Mouse (Mus musculus): ENCODE data around the gene Tmem245. TPM values are rescaled to one million over a fixed set of nuclear protein-coding genes. Genes with fewer than 3 reads are reported as not detected.
A peak's percentile ranks its signal among the peaks of the same experiment; 100 is the strongest.

Gene Tmem245
- polyA plus RNA-seq, 1 experiment from 2014 or later = 23.1 TPM

DNA sequence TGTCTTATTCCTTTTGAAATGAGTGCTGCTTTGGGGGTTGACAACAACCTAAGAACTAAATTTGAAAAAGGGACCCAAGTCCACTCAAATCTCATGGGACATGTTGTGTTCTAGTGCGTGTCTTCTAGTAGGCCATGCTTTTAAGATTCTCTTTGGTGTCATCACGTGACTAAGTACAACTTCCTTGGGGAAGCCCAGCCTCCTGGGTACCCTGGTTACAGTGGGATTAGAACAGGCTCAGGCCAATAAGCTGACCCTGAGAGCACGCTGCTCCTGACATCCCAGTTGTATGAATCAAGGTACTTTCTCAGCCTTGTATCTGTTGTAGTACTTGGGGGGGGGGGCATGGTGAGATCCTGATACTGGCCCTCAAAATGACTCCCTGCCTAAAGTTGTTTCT lies 4.5 kb upstream of the Tmem245 start:
- H3K4me2 ChIP-seq = no peak overlapping the region
- H3K9me3 ChIP-seq (replicated peaks) = no peaks in the 10 kb centered on the region
- no peak overlapping the region for H3K9ac ChIP-seq
- H3K4me3 ChIP-seq = no peak overlapping the region
- no peaks in the 10 kb centered on the region for H3K36me3 ChIP-seq
- 78% methylated on average over 3 of the region's 3 CpGs for WGBS
- ATAC-seq (ENCODE audit: insufficient number of reproducible peaks, low FRiP score) = no peak
- H3K27ac ChIP-seq (ENCODE audit: poor library complexity, severe bottlenecking) = no peak overlapping the region
- H3K27me3 ChIP-seq (replicated peaks) = no peaks in the 10 kb centered on the region
- H3K4me1 ChIP-seq (replicated peaks) = peaks cover 6% of the 10 kb centered on the region

DNA sequence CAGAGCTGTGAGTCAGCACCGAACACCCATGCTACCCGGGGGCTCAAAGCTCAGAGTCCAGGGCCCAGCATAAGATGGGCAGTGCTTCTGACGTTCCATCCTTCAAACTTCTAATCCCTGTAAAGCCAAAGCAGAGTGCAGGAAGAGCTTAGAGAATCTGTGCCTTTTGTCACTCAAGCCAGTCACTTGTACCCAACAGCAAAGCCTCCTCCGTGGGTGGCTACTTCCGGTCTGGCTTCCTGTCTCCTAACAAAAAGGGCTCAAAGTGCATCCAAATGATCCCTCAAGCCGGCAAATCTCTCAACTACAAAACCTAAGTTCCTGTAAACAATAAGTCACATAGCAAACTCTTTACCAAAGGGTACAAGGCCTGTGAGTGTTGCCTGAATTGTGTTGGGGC lies 2.3 kb upstream of the Tmem245 start:
- ATAC-seq (ENCODE audit: insufficient number of reproducible peaks, low FRiP score) = no peak
- H3K36me3 ChIP-seq = no peaks in the 10 kb centered on the region
- 62% methylated on average over 6 of the region's 6 CpGs for WGBS
- H3K4me2 ChIP-seq = no peak overlapping the region
- no peak overlapping the region for H3K9ac ChIP-seq
- no peak overlapping the region for H3K4me3 ChIP-seq
- peaks cover 13% of the 10 kb centered on the region for H3K4me1 ChIP-seq (replicated peaks)
- H3K27ac ChIP-seq (ENCODE audit: poor library complexity, severe bottlenecking) = no peak overlapping the region
- H3K27me3 ChIP-seq (replicated peaks) = no peaks in the 10 kb centered on the region
- no peaks in the 10 kb centered on the region for H3K9me3 ChIP-seq (replicated peaks)

DNA sequence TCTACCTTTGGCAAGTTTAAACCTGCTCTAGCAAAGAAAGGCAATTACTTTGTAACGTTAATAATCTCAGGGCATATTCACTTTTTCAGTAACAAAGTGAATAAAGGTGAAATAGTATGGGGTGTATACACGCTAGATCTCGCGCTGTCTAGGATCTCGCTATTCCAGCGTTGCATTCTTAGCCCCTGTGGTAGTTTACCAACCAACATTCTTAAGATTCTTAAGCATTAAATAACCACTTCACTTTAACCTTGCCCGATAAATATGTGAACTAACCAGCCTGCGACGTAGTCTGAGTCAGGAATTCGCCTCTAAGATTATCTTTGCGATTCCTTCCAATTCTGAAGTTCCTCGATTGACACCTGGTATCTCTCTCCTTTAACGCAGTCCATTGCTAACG lies 1.1 kb downstream of the Tmem245 start:
- no peaks in the 10 kb centered on the region for H3K27me3 ChIP-seq (replicated peaks)
- ATAC-seq (ENCODE audit: insufficient number of reproducible peaks, low FRiP score) = no peak
- no peaks in the 10 kb centered on the region for H3K9me3 ChIP-seq (replicated peaks)
- H3K4me1 ChIP-seq (replicated peaks) = peaks cover 40% of the 10 kb centered on the region
- WGBS = 1% methylated on average over 14 of the region's 14 CpGs
- peak overlapping the region; percentile 85 for H3K4me3 ChIP-seq
- no peaks in the 10 kb centered on the region for H3K36me3 ChIP-seq
- peak overlapping the region; percentile 85 for H3K27ac ChIP-seq (ENCODE audit: poor library complexity, severe bottlenecking)
- H3K9ac ChIP-seq = peak overlapping the region; percentile 94
- H3K4me2 ChIP-seq = peak overlapping the region; percentile 75

DNA sequence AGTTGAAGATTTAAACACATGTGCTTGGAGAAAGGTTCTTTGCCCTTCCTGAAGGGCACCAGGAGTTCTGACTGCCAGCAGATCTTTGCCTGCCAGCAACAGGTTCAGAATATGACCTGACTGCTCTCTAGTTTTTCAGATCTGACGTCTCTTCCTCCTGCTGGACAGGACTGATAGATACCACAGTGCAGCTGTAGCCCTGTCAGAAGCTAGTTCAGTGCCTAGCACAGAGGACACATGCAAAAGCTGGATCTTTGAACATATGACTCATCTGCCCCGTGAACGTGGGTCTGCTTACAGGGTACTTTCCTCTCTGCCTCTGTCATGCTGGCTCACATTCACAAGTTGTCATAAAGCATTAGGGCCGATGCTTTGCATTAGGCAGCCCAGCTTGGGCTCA lies 3.0 kb downstream of the Tmem245 start:
- Histone ChIP-seq H3K36me3 (no peaks in the 10 kb centered on the region), H3K4me2 (peak overlapping the region; percentile 58), H3K9ac (peak overlapping the region; percentile 54), H3K4me1 (replicated peaks) (peaks cover 55% of the 10 kb centered on the region), H3K27ac (ENCODE audit: poor library complexity, severe bottlenecking) (peak overlapping the region; percentile 71), H3K4me3 (0 out of 2 replicates have a peak overlapping the region, but pooled peaks have one; percentile 15), H3K27me3 (replicated peaks) (no peaks in the 10 kb centered on the region), H3K9me3 (replicated peaks) (no peaks in the 10 kb centered on the region)
- WGBS = 35% methylated on average over 4 of the region's 4 CpGs
- no peak for ATAC-seq (ENCODE audit: insufficient number of reproducible peaks, low FRiP score)

DNA sequence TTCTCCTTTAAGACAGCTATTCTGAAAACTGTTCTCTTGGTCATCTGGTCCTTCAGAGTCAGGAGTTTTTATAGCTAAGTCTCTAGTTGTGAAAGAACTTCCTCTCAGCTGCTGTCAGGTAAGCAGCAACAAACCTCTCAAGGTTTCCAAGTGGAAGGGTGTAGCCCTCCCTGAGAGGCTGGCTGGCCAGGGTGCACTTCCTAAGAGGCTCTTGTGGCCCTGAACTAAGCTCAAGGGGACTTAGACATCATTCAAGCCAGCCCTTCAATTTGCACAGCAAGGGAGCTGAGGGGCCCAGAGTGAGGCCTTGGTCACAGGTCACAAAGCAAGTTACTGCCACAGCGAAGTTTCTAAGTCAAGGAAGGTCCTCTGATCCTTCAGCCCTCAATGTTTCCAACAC lies 4.0 kb downstream of the Tmem245 start:
- ATAC-seq (ENCODE audit: insufficient number of reproducible peaks, low FRiP score) = no peak
- H3K36me3 ChIP-seq = peaks cover 5% of the 10 kb centered on the region; the same call in 1 of the 2 replicates
- H3K9me3 ChIP-seq (replicated peaks) = no peaks in the 10 kb centered on the region
- H3K27me3 ChIP-seq (replicated peaks) = no peaks in the 10 kb centered on the region
- H3K9ac ChIP-seq = no peak overlapping the region
- 0 out of 2 replicates have a peak overlapping the region, but pooled peaks have one; percentile 71 for H3K27ac ChIP-seq (ENCODE audit: poor library complexity, severe bottlenecking)
- H3K4me2 ChIP-seq = peak overlapping the region; percentile 58; the same call in 1 of the 2 replicates
- H3K4me1 ChIP-seq (replicated peaks) = peaks cover 63% of the 10 kb centered on the region
- 68% methylated on average over 1 of the region's 1 CpGs for WGBS
- no peak overlapping the region for H3K4me3 ChIP-seq

DNA sequence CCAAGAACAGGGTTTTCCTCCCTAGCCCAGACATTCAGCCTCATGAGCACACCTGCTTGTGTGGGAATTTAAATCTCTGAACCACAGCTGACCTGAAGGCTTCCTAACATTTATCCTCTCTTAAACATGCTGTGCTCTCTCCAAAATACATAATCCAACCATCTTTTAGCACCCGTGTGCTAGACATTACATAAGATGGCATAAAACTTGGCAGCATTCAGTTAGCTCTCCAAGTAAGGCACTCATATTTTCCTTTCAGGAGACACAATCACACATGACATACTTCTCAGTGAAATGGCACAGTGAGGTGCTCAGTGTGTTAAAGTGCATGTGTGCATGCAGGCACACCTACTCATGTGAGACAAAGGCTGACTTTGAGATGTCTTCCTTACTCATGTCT lies 4.7 kb downstream of the Tmem245 start:
- no peaks in the 10 kb centered on the region for H3K9me3 ChIP-seq (replicated peaks)
- peaks cover 67% of the 10 kb centered on the region for H3K4me1 ChIP-seq (replicated peaks)
- WGBS = 74% methylated on average over 1 of the region's 1 CpGs
- H3K4me2 ChIP-seq = peak overlapping the region; percentile 5; the same call in 1 of the 2 replicates
- H3K9ac ChIP-seq = no peak overlapping the region
- peak overlapping the region; percentile 53 for H3K27ac ChIP-seq (ENCODE audit: poor library complexity, severe bottlenecking)
- ATAC-seq (ENCODE audit: insufficient number of reproducible peaks, low FRiP score) = no peak
- H3K27me3 ChIP-seq (replicated peaks) = no peaks in the 10 kb centered on the region
- H3K36me3 ChIP-seq = peaks cover 5% of the 10 kb centered on the region; the same call in 1 of the 2 replicates
- H3K4me3 ChIP-seq = no peak overlapping the region

DNA sequence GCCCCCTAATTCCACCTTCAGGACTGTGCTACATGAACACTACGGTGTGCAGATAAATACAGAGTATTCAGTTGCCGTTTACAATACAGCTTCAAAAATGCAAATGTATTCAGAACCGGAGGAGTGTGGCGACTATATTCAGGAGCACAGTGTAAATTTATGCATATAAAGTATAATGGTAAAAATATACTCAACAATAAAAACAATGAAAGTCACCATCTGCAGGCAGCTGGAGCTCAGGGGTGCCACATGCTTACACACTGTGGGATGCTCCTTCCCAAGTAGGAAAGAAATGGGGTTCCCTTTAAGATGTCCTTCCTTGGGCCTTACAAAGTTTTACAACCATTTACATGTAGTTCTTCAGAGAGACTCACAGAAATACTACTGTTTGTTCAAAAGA lies 5.8 kb downstream of the Tmem245 start:
- H3K27me3 ChIP-seq (replicated peaks) = no peaks in the 10 kb centered on the region
- ATAC-seq (ENCODE audit: insufficient number of reproducible peaks, low FRiP score) = no peak
- 76% methylated on average over 4 of the region's 4 CpGs for WGBS
- H3K4me3 ChIP-seq = no peak overlapping the region
- H3K9me3 ChIP-seq (replicated peaks) = no peaks in the 10 kb centered on the region
- no peak overlapping the region for H3K4me2 ChIP-seq
- H3K36me3 ChIP-seq = peaks cover 5% of the 10 kb centered on the region; the same call in 1 of the 2 replicates
- no peak overlapping the region for H3K27ac ChIP-seq (ENCODE audit: poor library complexity, severe bottlenecking)
- no peak overlapping the region for H3K9ac ChIP-seq
- H3K4me1 ChIP-seq (replicated peaks) = peaks cover 77% of the 10 kb centered on the region

DNA sequence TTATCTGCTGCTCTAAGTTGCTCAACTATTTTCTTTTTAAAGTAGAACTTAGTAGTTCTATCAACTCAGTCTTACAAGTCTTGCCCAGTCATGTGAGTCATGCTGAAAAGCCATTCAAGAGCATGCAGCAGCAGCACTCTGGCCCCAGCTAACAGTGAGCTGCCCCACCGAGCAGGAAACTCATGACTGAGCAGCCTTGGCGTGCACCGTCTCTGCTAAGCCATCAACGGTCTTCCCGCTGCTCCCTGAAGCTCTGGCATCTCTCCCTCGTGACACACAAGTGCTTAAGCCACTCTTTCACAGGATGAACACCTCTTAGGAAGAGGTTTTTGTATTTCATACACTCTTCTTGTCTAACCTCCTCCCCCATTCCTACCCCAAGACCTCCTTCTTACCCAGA lies 10.1 kb downstream of the Tmem245 start:
- no peak overlapping the region for H3K4me2 ChIP-seq
- ATAC-seq (ENCODE audit: insufficient number of reproducible peaks, low FRiP score) = no peak
- no peaks in the 10 kb centered on the region for H3K27me3 ChIP-seq (replicated peaks)
- no peaks in the 10 kb centered on the region for H3K9me3 ChIP-seq (replicated peaks)
- WGBS = 25% methylated on average over 6 of the region's 6 CpGs
- no peak overlapping the region for H3K4me3 ChIP-seq
- peak overlapping the region; percentile 56 for H3K27ac ChIP-seq (ENCODE audit: poor library complexity, severe bottlenecking)
- peaks cover 56% of the 10 kb centered on the region for H3K4me1 ChIP-seq (replicated peaks)
- no peak overlapping the region for H3K9ac ChIP-seq
- H3K36me3 ChIP-seq = peaks cover 30% of the 10 kb centered on the region

DNA sequence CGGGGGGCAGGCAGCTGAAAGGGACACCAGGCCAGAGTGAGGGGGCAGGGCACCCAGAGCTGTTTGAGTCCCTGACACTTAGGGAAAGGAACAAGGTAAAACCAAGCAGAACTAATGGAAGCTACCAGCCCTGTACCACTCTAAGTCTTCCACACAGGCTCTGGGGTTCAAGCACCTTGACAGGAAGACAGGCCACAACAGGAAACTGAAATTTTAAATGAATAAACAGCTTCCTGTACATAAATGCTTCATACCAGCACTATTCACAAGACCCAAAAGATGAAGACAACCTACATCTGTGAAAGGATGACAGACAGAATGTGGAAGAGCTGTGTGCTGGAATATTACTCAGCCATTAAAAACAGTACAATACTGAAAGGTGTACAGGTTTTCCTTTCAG lies 11.9 kb downstream of the Tmem245 start:
- H3K4me1 ChIP-seq (replicated peaks) = peaks cover 63% of the 10 kb centered on the region
- peaks cover 33% of the 10 kb centered on the region for H3K36me3 ChIP-seq
- H3K4me3 ChIP-seq = no peak overlapping the region
- no peak overlapping the region for H3K9ac ChIP-seq
- WGBS = no CpG with 5 or more reads among the region's 1 CpGs
- H3K4me2 ChIP-seq = no peak overlapping the region
- H3K9me3 ChIP-seq (replicated peaks) = no peaks in the 10 kb centered on the region
- H3K27me3 ChIP-seq (replicated peaks) = no peaks in the 10 kb centered on the region
- ATAC-seq (ENCODE audit: insufficient number of reproducible peaks, low FRiP score) = no peak
- H3K27ac ChIP-seq (ENCODE audit: poor library complexity, severe bottlenecking) = no peak overlapping the region

DNA sequence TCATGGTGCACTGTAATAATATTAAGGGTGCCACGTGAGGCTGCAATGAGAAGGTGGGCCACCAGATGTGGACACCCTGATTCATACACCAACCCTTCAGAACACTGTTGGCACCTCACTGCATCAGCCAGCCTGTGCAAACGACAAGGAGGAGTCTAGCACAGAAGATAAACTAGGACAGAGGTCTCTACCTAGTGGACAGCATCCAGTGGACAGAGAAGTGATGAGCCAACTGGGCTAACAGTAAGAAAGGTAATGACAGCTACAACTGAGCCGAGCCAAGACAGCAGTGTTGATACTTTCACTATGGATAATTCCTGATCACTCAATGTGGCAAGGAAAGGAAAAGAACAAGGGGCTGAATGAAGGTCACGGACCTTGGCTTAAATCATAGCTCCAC lies 14.1 kb downstream of the Tmem245 start:
- Histone ChIP-seq H3K27ac (ENCODE audit: poor library complexity, severe bottlenecking) (peak overlapping the region; percentile 12; the same call in 1 of the 2 replicates), H3K36me3 (peaks cover 31% of the 10 kb centered on the region), H3K27me3 (replicated peaks) (no peaks in the 10 kb centered on the region), H3K4me3 (no peak overlapping the region), H3K9ac (no peak overlapping the region), H3K4me1 (replicated peaks) (peaks cover 66% of the 10 kb centered on the region), H3K4me2 (no peak overlapping the region), H3K9me3 (replicated peaks) (no peaks in the 10 kb centered on the region)
- no peak for ATAC-seq (ENCODE audit: insufficient number of reproducible peaks, low FRiP score)
- 77% methylated on average over 4 of the region's 4 CpGs for WGBS

DNA sequence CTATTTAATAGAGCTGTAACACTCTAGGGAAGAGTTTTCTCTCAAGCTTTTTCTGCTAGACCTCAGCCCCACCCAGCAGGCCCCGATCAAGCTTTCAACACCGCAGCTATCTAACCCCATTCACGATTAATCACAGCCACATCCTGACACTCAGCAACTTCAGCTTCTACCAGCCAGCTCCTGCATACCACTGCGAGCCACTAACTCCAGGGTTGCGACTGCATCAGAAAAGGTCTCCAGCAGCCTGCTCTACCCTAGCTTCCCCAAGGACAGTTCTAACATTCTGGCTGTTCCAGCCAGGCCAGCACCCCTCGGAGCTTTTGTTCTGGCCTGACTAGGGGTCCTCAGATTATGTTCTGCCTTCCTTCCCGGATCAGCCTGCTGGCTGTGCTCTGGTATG lies 15.1 kb downstream of the Tmem245 start:
- peaks cover 60% of the 10 kb centered on the region for H3K4me1 ChIP-seq (replicated peaks)
- peaks cover 31% of the 10 kb centered on the region for H3K36me3 ChIP-seq
- WGBS = 11% methylated on average over 7 of the region's 7 CpGs
- H3K9me3 ChIP-seq (replicated peaks) = no peaks in the 10 kb centered on the region
- H3K4me2 ChIP-seq = peak overlapping the region; percentile 5
- no peaks in the 10 kb centered on the region for H3K27me3 ChIP-seq (replicated peaks)
- H3K9ac ChIP-seq = no peak overlapping the region
- H3K27ac ChIP-seq (ENCODE audit: poor library complexity, severe bottlenecking) = peak overlapping the region; percentile 85
- H3K4me3 ChIP-seq = no peak overlapping the region
- ATAC-seq (ENCODE audit: insufficient number of reproducible peaks, low FRiP score) = peak; percentile 86

DNA sequence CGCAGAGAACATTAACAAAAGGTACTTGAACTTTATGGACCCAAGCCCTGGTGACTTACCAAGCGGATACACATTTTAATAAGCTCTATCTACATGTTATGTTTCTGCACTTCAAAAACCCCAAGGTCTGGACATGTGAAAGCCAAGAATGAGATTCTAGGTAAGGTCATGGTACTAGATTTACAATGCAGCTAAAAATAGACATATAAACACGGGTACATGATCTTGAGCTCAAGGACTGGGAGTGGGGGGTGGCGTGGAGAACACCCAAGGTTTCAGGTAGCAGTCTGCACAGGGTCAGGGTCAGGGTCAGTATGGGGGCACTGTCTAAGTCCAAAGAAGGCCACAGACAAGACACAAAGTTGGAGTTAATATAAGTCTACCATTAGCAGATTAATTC lies 16.9 kb downstream of the Tmem245 start:
- 55% methylated on average over 4 of the region's 4 CpGs for WGBS
- ATAC-seq (ENCODE audit: insufficient number of reproducible peaks, low FRiP score) = no peak
- H3K27ac ChIP-seq (ENCODE audit: poor library complexity, severe bottlenecking) = peak overlapping the region; percentile 20
- peaks cover 49% of the 10 kb centered on the region for H3K4me1 ChIP-seq (replicated peaks)
- peaks cover 32% of the 10 kb centered on the region for H3K36me3 ChIP-seq
- H3K9me3 ChIP-seq (replicated peaks) = no peaks in the 10 kb centered on the region
- H3K4me2 ChIP-seq = no peak overlapping the region
- no peak overlapping the region for H3K9ac ChIP-seq
- H3K4me3 ChIP-seq = no peak overlapping the region
- H3K27me3 ChIP-seq (replicated peaks) = no peaks in the 10 kb centered on the region

Measured in heart, embryonic 12.5 days (tissue).